Mouse (Mus musculus) hindbrain, embryonic 11.5 days (tissue): ENCODE results near the gene Ncapd3. TPM values are rescaled to one million over a fixed set of nuclear protein-coding genes. Genes with fewer than 3 reads are reported as not detected.

ENCODE experiments used
- ATAC-seq: fragments of 200-750 bp; cut with Nextera tagmentation; 2 replicates; pipeline ENCODE4 v1.8.0; 2017; ENCODE audit warnings: mild to moderate bottlenecking, moderate TSS enrichment, moderate library complexity; ENCODE audit not compliant: low FRiP score
- DNase-seq: peaks from one replicate; pipeline ENCODE4 v3.0.0-alpha.2; 2015; ENCODE audit warnings: low spot score
- H3K27ac ChIP-seq: fragments of 300-500 bp; sonication (generic); 2 replicates; pipeline ENCODE4 v1.5.1; 2014; ENCODE audit warnings: mild to moderate bottlenecking, low read depth, low read length
- H3K27me3 ChIP-seq: fragments of 300-500 bp; sonication (generic); 2 replicates; pipeline ENCODE4 v1.6.1; 2014; ENCODE audit warnings: mild to moderate bottlenecking, low read length, moderate library complexity, mixed read lengths; ENCODE audit not compliant: control insufficient read depth, insufficient read depth
- H3K36me3 ChIP-seq: fragments of 300-500 bp; sonication (generic); 2 replicates; pipeline ENCODE4 v1.6.1; 2014; ENCODE audit warnings: mild to moderate bottlenecking, low read length, moderate library complexity, mixed read lengths; ENCODE audit not compliant: control insufficient read depth, insufficient read depth
- H3K4me1 ChIP-seq: fragments of 300-500 bp; sonication (generic); replicated peaks from 2 replicates; pipeline ENCODE4 v1.6.1; 2014; ENCODE audit warnings: low read length, mixed read lengths; ENCODE audit not compliant: control insufficient read depth, insufficient read depth
- H3K4me2 ChIP-seq: fragments of 300-500 bp; sonication (generic); replicated peaks from 2 replicates; pipeline ENCODE4 v1.6.1; 2014; ENCODE audit warnings: mild to moderate bottlenecking, low read depth, low read length
- H3K4me3 ChIP-seq: fragments of 300-500 bp; sonication (generic); 2 replicates; pipeline ENCODE4 v1.5.1; 2014; ENCODE audit warnings: low read depth, low read length
- H3K9ac ChIP-seq: fragments of 300-500 bp; sonication (generic); 2 replicates; pipeline ENCODE4 v1.6.1; 2014; ENCODE audit warnings: low read depth, low read length
- H3K9me3 ChIP-seq: fragments of 300-500 bp; sonication (generic); 2 replicates; pipeline ENCODE4 v1.6.1; 2016; ENCODE audit warnings: low read length; ENCODE audit not compliant: control insufficient read depth
- WGBS: fragments of 180-500 bp; shearing (Covaris S2); extraction: QIAGEN DNeasy Blood & Tissue Kit; methylation state at CpG from one replicate; pipeline ENCODE4 v1.1.7; 2014; 5-methylcytosine and 5-hydroxymethylcytosine counted together
- polyA plus RNA-seq: library from polyadenylated mRNA; unstranded; fragments of >200 nt; fragmentation: Nextera tagmentation; extraction: Ambion mirVana; gene quantifications from 2 replicates; pipeline ENCODE4 v1.2.1, GENCODE M21; 2014

Ncapd3 gene
- polyA plus RNA-seq, 1 experiment from 2014 or later = 31.8 TPM

GRCm38 (mm10) chr9:27075812-27076211, 45.8 kb downstream of the Ncapd3 start:
- no peaks in the 10 kb centered on the region for H3K27me3 ChIP-seq
- H3K4me3 ChIP-seq = no peak overlapping the region
- DNase-seq (no peak), ATAC-seq (no peak)
- H3K9me3 ChIP-seq = no peaks in the 10 kb centered on the region
- no peaks in the 10 kb centered on the region for H3K4me1 ChIP-seq
- no peak overlapping the region for H3K4me2 ChIP-seq
- no peak overlapping the region for H3K9ac ChIP-seq
- no peak overlapping the region for H3K27ac ChIP-seq
- H3K36me3 ChIP-seq = peaks cover 3% of the 10 kb centered on the region; the same call in 1 of the 2 replicates

- no peak overlapping the region for H3K9ac ChIP-seq
- peaks cover 6% of the 10 kb centered on the region; the same call in 1 of the 2 replicates for H3K36me3 ChIP-seq
- H3K4me3 ChIP-seq = no peak overlapping the region
- WGBS = 87% methylated on average over 5 of the region's 5 CpGs
- H3K27me3 ChIP-seq = no peaks in the 10 kb centered on the region
- H3K9me3 ChIP-seq = no peaks in the 10 kb centered on the region
- H3K27ac ChIP-seq = no peak overlapping the region
- no peak for ATAC-seq
- no peak overlapping the region for H3K4me2 ChIP-seq
- DNase-seq = no peak
- H3K4me1 ChIP-seq = no peaks in the 10 kb centered on the region
These were observed 56.3 kb downstream of the Ncapd3 start for GRCm38 (mm10) chr9:27086256-27086655.

GRCm38 (mm10) chr9:27087402-27087801, 57.4 kb downstream of the Ncapd3 start:
- DNase-seq (no peak), ATAC-seq (no peak)
- no peaks in the 10 kb centered on the region for H3K4me1 ChIP-seq
- 85% methylated on average over 3 of the region's 3 CpGs for WGBS
- no peak overlapping the region for H3K9ac ChIP-seq
- no peaks in the 10 kb centered on the region for H3K9me3 ChIP-seq
- no peak overlapping the region for H3K4me2 ChIP-seq
- no peak overlapping the region for H3K4me3 ChIP-seq
- H3K27ac ChIP-seq = no peak overlapping the region
- no peaks in the 10 kb centered on the region for H3K27me3 ChIP-seq
- H3K36me3 ChIP-seq = peaks cover 6% of the 10 kb centered on the region; the same call in 1 of the 2 replicates

GRCm38 (mm10) chr9:27090134-27090533, 60.2 kb downstream of the Ncapd3 start:
- Histone ChIP-seq H3K4me3 (no peak overlapping the region), H3K9ac (no peak overlapping the region), H3K4me2 (no peak overlapping the region), H3K36me3 (peaks cover 9% of the 10 kb centered on the region; the same call in 1 of the 2 replicates), H3K9me3 (no peaks in the 10 kb centered on the region), H3K27ac (no peak overlapping the region), H3K27me3 (no peaks in the 10 kb centered on the region), H3K4me1 (no peaks in the 10 kb centered on the region)
- 94% methylated on average over 1 of the region's 1 CpGs for WGBS
- ATAC-seq = no peak
- DNase-seq = no peak

- WGBS = 92% methylated on average over 13 of the region's 13 CpGs
- ATAC-seq = no peak
These were observed 61.1 kb downstream of the Ncapd3 start for GRCm38 (mm10) chr9:27090801-27091775.

GRCm38 (mm10) chr9:27092916-27093315, 62.9 kb downstream of the Ncapd3 start:
- Histone ChIP-seq H3K4me2 (no peak overlapping the region), H3K36me3 (peaks cover 9% of the 10 kb centered on the region; the same call in 1 of the 2 replicates), H3K4me1 (no peaks in the 10 kb centered on the region), H3K9ac (no peak overlapping the region), H3K4me3 (no peak overlapping the region), H3K27ac (no peak overlapping the region), H3K27me3 (no peaks in the 10 kb centered on the region), H3K9me3 (no peaks in the 10 kb centered on the region)
- 91% methylated on average over 6 of the region's 6 CpGs for WGBS
- ATAC-seq (no peak), DNase-seq (no peak)

More at GRCm38 (mm10) chr9:27090801-27091775, 61.1 kb downstream of the Ncapd3 start:
- Histone ChIP-seq H3K27ac (no peak overlapping the region), H3K4me2 (no peak overlapping the region), H3K4me3 (no peak overlapping the region), H3K9me3 (no peaks in the 10 kb centered on the region), H3K27me3 (no peaks in the 10 kb centered on the region), H3K9ac (no peak overlapping the region), H3K36me3 (peaks cover 9% of the 10 kb centered on the region; the same call in 1 of the 2 replicates), H3K4me1 (no peaks in the 10 kb centered on the region)
- DNase-seq = no peak

GRCm38 (mm10) chr9:27098092-27098491, 68.1 kb downstream of the Ncapd3 start:
- Histone ChIP-seq H3K4me2 (no peak overlapping the region), H3K27ac (no peak overlapping the region), H3K27me3 (no peaks in the 10 kb centered on the region), H3K36me3 (peaks cover 3% of the 10 kb centered on the region; the same call in 1 of the 2 replicates), H3K4me3 (no peak overlapping the region), H3K9ac (no peak overlapping the region), H3K9me3 (no peaks in the 10 kb centered on the region), H3K4me1 (no peaks in the 10 kb centered on the region)
- DNase-seq = no peak
- 60% methylated on average over 4 of the region's 4 CpGs for WGBS
- no peak for ATAC-seq

- H3K9ac ChIP-seq = no peak overlapping the region
- no peak for ATAC-seq
- H3K4me3 ChIP-seq = no peak overlapping the region
- H3K36me3 ChIP-seq = peaks cover 3% of the 10 kb centered on the region; the same call in 1 of the 2 replicates
- H3K9me3 ChIP-seq = no peaks in the 10 kb centered on the region
- WGBS = 89% methylated on average over 8 of the region's 8 CpGs
- H3K4me2 ChIP-seq = no peak overlapping the region
- no peaks in the 10 kb centered on the region for H3K4me1 ChIP-seq
- DNase-seq = no peak
- no peaks in the 10 kb centered on the region for H3K27me3 ChIP-seq
- H3K27ac ChIP-seq = no peak overlapping the region
These were observed 68.6 kb downstream of the Ncapd3 start for GRCm38 (mm10) chr9:27098557-27098956.

GRCm38 (mm10) chr9:27099474-27099873, 69.5 kb downstream of the Ncapd3 start:
- Histone ChIP-seq H3K9me3 (no peaks in the 10 kb centered on the region), H3K36me3 (peaks cover 3% of the 10 kb centered on the region; the same call in 1 of the 2 replicates), H3K4me1 (no peaks in the 10 kb centered on the region), H3K4me2 (no peak overlapping the region), H3K9ac (no peak overlapping the region), H3K27ac (no peak overlapping the region), H3K27me3 (no peaks in the 10 kb centered on the region), H3K4me3 (no peak overlapping the region)
- WGBS = 96% methylated on average over 4 of the region's 4 CpGs
- ATAC-seq = no peak
- DNase-seq = no peak
